Comparison of ENCODE assay signal across 23 mouse cellular contexts in genomic region chr13:63080191-63080590, GRCm38 (mm10).
"Had no signal": no experiment of that assay in that cellular context is flagged by ENCODE, and none has a peak within 500 bp of the region (broad histone marks: within the 10 kb centered on the region; RNA-seq: fewer than 3 reads in every experiment).

No protein-coding gene starts in this region.

- H3K4me3 ChIP-seq: limb, embryonic 12.5 days; limb, embryonic 15.5 days; midbrain, embryonic 12.5 days; midbrain, embryonic 15.5 days; neural tube, embryonic 12.5 days; neural tube, embryonic 15.5 days had no signal

- H3K27ac ChIP-seq: limb, embryonic 12.5 days; liver, embryonic 14.5 days; macrophage; midbrain, embryonic 12.5 days; midbrain, embryonic 15.5 days; neural tube, embryonic 12.5 days; neural tube, embryonic 15.5 days; stomach, postnatal 0 days had no signal

- H3K27me3 ChIP-seq: limb, embryonic 12.5 days; limb, embryonic 15.5 days; midbrain, embryonic 12.5 days; midbrain, embryonic 15.5 days; neural tube, embryonic 12.5 days; neural tube, embryonic 15.5 days had no signal

- H3K4me1 ChIP-seq: midbrain, embryonic 12.5 days; midbrain, embryonic 15.5 days; neural tube, embryonic 12.5 days; neural tube, embryonic 15.5 days had no signal

- H3K36me3 ChIP-seq: limb, embryonic 12.5 days; limb, embryonic 15.5 days; midbrain, embryonic 12.5 days; midbrain, embryonic 15.5 days; neural tube, embryonic 12.5 days had no signal

- H3K9me3 ChIP-seq: limb, embryonic 12.5 days; limb, embryonic 15.5 days; midbrain, embryonic 12.5 days; midbrain, embryonic 15.5 days; neural tube, embryonic 12.5 days; neural tube, embryonic 15.5 days had no signal

- DNase-seq: kidney, adult 2 months; kidney, postnatal 14 days; kidney, postnatal 4 days; layer of hippocampus, adult 9-11 months; left cerebral cortex, postnatal 4 days; liver, postnatal 0 days; lung, embryonic 14.5 days; right cerebral cortex, adult 18-20 months; right cerebral cortex, postnatal 14 days; right cerebral cortex, postnatal 4 days; thymus, adult 2 months; thymus, postnatal 14 days had no signal

- H3K9ac ChIP-seq: limb, embryonic 12.5 days; limb, embryonic 15.5 days; liver, embryonic 14.5 days; liver, postnatal 0 days; lung, embryonic 14.5 days; midbrain, embryonic 12.5 days; midbrain, embryonic 15.5 days; neural tube, embryonic 12.5 days; neural tube, embryonic 15.5 days had no signal

- ATAC-seq: liver, postnatal 0 days; lung, postnatal 0 days; midbrain, embryonic 15.5 days had no signal

- H3K4me2 ChIP-seq: limb, embryonic 12.5 days; limb, embryonic 15.5 days; liver, embryonic 11.5 days; lung, embryonic 14.5 days; midbrain, embryonic 12.5 days; midbrain, embryonic 15.5 days; neural tube, embryonic 12.5 days; neural tube, embryonic 15.5 days had no signal
